Comparison of ENCODE assay signal across 19 mouse cellular contexts in the genomic region with DNA sequence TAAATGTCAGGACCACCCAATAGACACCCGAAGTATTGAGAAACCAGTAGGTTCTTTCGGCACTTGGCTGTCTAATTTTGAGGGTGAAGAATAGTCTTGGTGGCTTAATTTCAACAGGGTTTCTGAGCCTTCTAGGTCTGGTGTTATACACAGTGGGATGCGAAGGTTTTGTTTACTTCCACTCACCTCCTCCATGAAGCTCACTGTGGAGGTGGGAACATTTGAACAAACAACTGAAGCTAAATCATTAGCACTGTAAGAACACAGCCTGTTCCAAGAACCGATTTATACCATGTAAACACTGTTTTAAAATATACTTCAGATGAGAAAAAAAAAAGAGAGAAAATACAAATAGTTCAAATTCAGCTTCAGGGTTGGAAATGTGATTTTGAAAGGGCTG. TPM values are rescaled to one million over a fixed set of nuclear protein-coding genes. Genes with fewer than 3 reads are reported as not detected.
"Had no signal": no experiment of that assay in that cellular context is flagged by ENCODE, and none has a peak within 500 bp of the region (broad histone marks: within the 10 kb centered on the region; RNA-seq: fewer than 3 reads in every experiment).

No protein-coding gene starts in this region.

- H3K27ac ChIP-seq: midbrain, embryonic 10.5 days; midbrain, embryonic 12.5 days; neural tube, embryonic 13.5 days; neural tube, embryonic 15.5 days had no signal

- DNase-seq: lung, adult 18-20 months; lung, embryonic 14.5 days; lung, postnatal 10 days; lung, postnatal 4 days; midbrain, embryonic 14.5 days; retina, postnatal 1 day; right cerebral cortex, adult 18-20 months; right cerebral cortex, postnatal 25 days; right cerebral cortex, postnatal 4 days; spleen, adult 18-20 months; thymus, adult 2 months; thymus, postnatal 25 days; thymus, postnatal 4 days had no signal

- H3K4me3 ChIP-seq: midbrain, embryonic 10.5 days; midbrain, embryonic 12.5 days; myocyte; neural tube, embryonic 13.5 days; neural tube, embryonic 15.5 days had no signal

RNA-seq across cellular contexts. Expression of gene Plppr4, which starts 47.3 kb away (rescaled TPM):
- total RNA-seq: megakaryocyte-erythroid progenitor cell, adult 5-6 weeks had no signal
